Mouse (Mus musculus): Measurements from ENCODE around the gene D1Pas1. TPM values are rescaled to one million over a fixed set of nuclear protein-coding genes. Genes with fewer than 3 reads are reported as not detected.

The D1Pas1 gene
- polyA plus RNA-seq (2015; fragmentation: Nextera tagmentation; extraction: Ambion mirVana) = not detected in 2 replicates

DNA sequence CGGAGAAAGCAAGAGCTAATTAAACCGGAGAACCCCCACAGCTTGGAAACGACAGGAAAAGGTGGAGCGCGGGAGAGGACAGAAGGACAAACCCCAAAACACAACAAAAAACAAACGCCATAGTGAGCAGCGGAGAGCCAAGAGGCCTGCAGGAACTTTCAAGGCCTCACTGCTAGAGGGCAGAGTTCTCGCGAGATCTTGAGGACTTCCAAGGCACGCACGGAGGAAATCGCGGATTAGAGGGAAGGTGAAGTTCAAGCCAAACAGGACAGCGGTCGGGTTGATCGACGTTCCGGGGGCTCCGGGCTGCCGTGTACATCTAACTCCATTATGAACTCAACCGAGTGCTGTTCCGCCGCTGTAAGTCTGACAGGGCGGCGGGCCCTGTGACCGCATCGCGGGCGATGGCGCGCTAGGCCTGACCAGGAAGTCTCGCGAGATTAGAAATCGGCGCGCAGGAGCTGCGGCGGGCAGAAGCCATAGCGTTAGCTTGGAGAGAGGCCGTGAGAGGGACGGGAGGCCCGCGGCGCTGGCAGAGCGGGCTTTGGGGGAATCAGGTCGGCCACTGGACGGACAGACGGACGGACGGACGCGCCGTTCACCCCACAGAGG is at the start of gene D1Pas1:
Gene D1Pas1, plus strand, starts transcription at position 216 of the 612 bp plus-strand sequence.
- Histone ChIP-seq H3K4me3 (ENCODE audit: low read depth, low read length) (no peak within 1 kb of the TSS), H3K9me3 (replicated peaks; ENCODE audit: control insufficient read depth, low read length) (peaks cover 18% of the 10 kb centered on the region), H3K27me3 (ENCODE audit: control insufficient read depth, insufficient read depth, low read depth, low read length) (no peaks in the 10 kb centered on the region), H3K4me1 (ENCODE audit: control insufficient read depth, low read depth, low read length) (no peaks in the 10 kb centered on the region), H3K27ac (ENCODE audit: low read length) (no peak within 1 kb of the TSS), H3K36me3 (ENCODE audit: control insufficient read depth, insufficient read depth) (no peaks in the 10 kb centered on the region), H3K4me2 (ENCODE audit: low read depth, low read length) (no peak within 1 kb of the TSS), H3K9ac (ENCODE audit: low read depth, low read length) (no peak within 1 kb of the TSS)
- no peak for ATAC-seq (ENCODE audit: low read depth)
- 76% methylated on average over 53 of the region's 53 CpGs for WGBS (ENCODE audit: insufficient replicate concordance)

DNA sequence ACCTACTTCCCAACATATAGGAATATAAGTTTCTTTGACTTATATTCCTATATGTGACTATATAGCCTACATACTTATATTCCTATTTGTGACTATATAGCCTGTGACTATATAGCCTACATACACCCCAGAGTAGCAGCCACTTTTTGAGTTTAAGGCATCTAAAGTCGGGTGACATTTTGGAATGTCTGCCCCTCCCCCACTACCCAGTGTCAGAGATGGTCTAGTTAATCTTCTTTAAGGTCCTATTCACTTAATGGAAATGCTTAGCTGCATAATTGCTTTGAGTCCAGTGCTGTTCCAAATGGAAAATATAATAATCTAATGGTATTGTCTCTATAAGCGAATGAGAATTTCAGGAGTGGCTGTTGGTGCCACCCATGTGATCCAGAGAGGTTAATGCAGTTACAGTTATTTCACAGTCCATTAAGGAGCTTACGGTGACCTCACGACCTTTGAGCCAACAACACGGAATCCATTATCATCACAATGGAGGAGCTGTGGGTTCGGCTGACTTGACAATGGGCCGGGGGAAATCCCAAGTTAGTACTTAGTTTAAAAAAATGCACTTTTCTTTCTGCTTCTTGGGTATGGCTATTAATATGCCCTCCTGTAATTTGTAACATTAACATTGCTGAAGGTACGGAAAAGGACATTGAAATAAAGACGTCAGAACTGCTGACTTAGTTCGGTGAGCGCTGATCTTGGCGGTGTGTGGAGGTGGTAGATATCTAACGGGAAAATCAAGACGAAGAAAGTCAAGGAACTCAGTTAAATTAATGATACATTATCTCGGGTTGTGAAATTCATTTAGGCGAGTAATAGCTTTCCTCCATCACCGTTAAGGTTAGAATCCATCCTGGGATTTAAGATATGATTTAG is 44.5 kb upstream of the D1Pas1 start:
- no peak overlapping the region for H3K27ac ChIP-seq (ENCODE audit: low read length)
- WGBS (ENCODE audit: insufficient replicate concordance) = 51% methylated on average over 17 of the region's 17 CpGs
- H3K4me2 ChIP-seq (ENCODE audit: low read depth, low read length) = no peak overlapping the region
- no peak overlapping the region for H3K4me3 ChIP-seq (ENCODE audit: low read depth, low read length)
- no peak overlapping the region for H3K9ac ChIP-seq (ENCODE audit: low read depth, low read length)
- no peaks in the 10 kb centered on the region for H3K36me3 ChIP-seq (ENCODE audit: control insufficient read depth, insufficient read depth)
- H3K9me3 ChIP-seq (replicated peaks; ENCODE audit: control insufficient read depth, low read length) = no peaks in the 10 kb centered on the region
- H3K27me3 ChIP-seq (ENCODE audit: control insufficient read depth, insufficient read depth, low read depth, low read length) = no peaks in the 10 kb centered on the region
- no peak for ATAC-seq (ENCODE audit: low read depth)
- no peaks in the 10 kb centered on the region for H3K4me1 ChIP-seq (ENCODE audit: control insufficient read depth, low read depth, low read length)

DNA sequence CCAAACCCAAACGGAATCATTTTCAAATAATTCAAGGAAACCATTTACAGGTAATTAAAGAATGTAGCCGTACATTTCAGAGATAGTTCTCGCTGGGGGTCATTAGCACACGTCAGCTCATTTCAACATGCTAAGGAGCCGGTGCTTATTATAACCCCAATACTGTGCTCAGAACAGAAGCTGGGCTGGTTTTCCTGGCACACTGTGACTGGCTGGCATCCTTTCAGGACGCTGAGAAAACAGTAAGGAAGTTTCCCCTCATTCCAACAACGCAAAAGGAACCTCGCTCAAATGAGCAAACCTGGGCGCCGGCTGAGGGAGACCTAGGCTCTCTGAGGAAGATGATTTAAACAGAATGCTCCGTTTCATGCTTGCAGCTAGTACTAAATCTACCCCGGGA is 43.2 kb upstream of the D1Pas1 start:
- Histone ChIP-seq H3K9ac (ENCODE audit: low read depth, low read length) (no peak overlapping the region), H3K27ac (ENCODE audit: low read length) (no peak overlapping the region), H3K9me3 (replicated peaks; ENCODE audit: control insufficient read depth, low read length) (no peaks in the 10 kb centered on the region), H3K4me2 (ENCODE audit: low read depth, low read length) (no peak overlapping the region), H3K4me3 (ENCODE audit: low read depth, low read length) (no peak overlapping the region), H3K4me1 (ENCODE audit: control insufficient read depth, low read depth, low read length) (no peaks in the 10 kb centered on the region), H3K27me3 (ENCODE audit: control insufficient read depth, insufficient read depth, low read depth, low read length) (no peaks in the 10 kb centered on the region), H3K36me3 (ENCODE audit: control insufficient read depth, insufficient read depth) (no peaks in the 10 kb centered on the region)
- WGBS (ENCODE audit: insufficient replicate concordance) = 61% methylated on average over 12 of the region's 12 CpGs
- no peak for ATAC-seq (ENCODE audit: low read depth)

DNA sequence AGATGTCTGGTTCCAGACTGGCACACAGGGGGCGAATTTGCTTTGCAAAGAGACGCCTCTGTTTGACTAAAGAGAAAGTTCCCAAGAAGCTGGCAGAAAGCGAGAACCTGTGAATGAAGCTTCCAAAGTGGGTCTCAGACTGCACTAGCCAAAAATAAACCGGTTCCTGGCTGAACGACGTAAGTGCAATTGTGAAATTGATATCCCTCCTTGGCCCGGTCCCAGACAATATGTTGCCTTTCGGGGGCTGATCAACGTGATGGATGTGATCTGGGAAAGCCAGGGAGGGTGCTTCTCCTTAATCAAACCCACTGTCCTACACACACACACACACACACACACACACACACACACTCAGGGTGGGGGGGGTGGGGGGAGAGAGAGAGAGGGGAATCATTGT is 41.8 kb upstream of the D1Pas1 start:
- Histone ChIP-seq H3K4me1 (ENCODE audit: control insufficient read depth, low read depth, low read length) (no peaks in the 10 kb centered on the region), H3K9ac (ENCODE audit: low read depth, low read length) (no peak overlapping the region), H3K4me3 (ENCODE audit: low read depth, low read length) (no peak overlapping the region), H3K27me3 (ENCODE audit: control insufficient read depth, insufficient read depth, low read depth, low read length) (no peaks in the 10 kb centered on the region), H3K27ac (ENCODE audit: low read length) (no peak overlapping the region), H3K36me3 (ENCODE audit: control insufficient read depth, insufficient read depth) (no peaks in the 10 kb centered on the region), H3K9me3 (replicated peaks; ENCODE audit: control insufficient read depth, low read length) (no peaks in the 10 kb centered on the region), H3K4me2 (ENCODE audit: low read depth, low read length) (no peak overlapping the region)
- WGBS (ENCODE audit: insufficient replicate concordance) = 55% methylated on average over 9 of the region's 9 CpGs
- ATAC-seq (ENCODE audit: low read depth) = no peak

DNA sequence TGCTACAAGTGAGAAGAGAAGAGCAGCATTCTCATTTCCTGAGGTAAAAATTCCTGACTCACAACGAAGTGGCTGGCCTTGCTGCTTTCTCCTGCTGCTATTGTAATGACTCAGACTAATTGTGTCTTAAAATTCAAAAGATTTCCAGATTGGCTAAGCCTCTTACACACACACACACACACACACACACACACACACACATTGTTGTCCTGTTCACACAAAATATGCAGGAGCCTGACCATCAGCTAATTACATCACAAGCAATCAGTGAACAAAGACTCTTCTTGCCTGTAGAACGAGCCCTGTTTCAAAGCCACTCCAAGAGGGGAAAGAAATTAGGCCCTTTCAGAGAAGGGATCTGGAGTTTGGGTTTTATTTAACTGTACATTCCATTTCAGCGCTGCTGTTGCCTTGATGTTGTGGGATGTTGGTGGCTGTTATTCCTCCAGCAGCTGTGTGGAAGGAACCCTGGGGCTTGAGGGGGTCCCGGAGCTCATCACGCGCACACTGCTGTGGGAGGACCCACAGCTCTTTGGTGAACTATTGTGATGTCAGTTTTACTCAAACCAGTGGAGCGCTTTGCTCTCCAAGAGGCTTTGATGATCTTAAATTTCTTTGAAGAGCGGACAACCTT is 40.8 kb upstream of the D1Pas1 start:
- no peak overlapping the region for H3K4me3 ChIP-seq (ENCODE audit: low read depth, low read length)
- H3K4me1 ChIP-seq (ENCODE audit: control insufficient read depth, low read depth, low read length) = no peaks in the 10 kb centered on the region
- WGBS (ENCODE audit: insufficient replicate concordance) = 64% methylated on average over 8 of the region's 8 CpGs
- H3K27me3 ChIP-seq (ENCODE audit: control insufficient read depth, insufficient read depth, low read depth, low read length) = no peaks in the 10 kb centered on the region
- no peak for ATAC-seq (ENCODE audit: low read depth)
- no peaks in the 10 kb centered on the region for H3K36me3 ChIP-seq (ENCODE audit: control insufficient read depth, insufficient read depth)
- no peak overlapping the region for H3K4me2 ChIP-seq (ENCODE audit: low read depth, low read length)
- no peak overlapping the region for H3K9ac ChIP-seq (ENCODE audit: low read depth, low read length)
- H3K9me3 ChIP-seq (replicated peaks; ENCODE audit: control insufficient read depth, low read length) = no peaks in the 10 kb centered on the region
- H3K27ac ChIP-seq (ENCODE audit: low read length) = no peak overlapping the region

DNA sequence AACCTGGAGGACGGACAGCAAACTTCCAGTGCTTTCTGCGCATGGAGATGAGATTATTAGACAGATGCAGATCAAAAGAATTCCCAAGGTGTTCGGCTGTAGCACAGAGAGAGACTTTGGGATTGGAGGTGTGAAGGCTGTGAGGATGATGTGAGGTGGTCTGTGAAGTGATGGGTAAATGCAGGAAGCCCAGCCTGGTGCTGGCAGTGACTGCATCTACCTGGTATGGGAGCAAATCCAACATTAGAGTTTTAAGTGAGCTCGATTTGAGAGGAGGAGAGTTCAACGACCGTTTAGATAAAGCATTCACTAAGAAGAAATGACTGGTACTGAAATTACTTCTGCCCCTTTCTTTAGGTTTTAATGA is 40.3 kb upstream of the D1Pas1 start:
- ATAC-seq (ENCODE audit: low read depth) = no peak
- 65% methylated on average over 6 of the region's 6 CpGs for WGBS (ENCODE audit: insufficient replicate concordance)

GRCm38 (mm10) chr1:186927494-186927893 is 39.7 kb upstream of the D1Pas1 start:
- Histone ChIP-seq H3K4me1 (ENCODE audit: control insufficient read depth, low read depth, low read length) (no peaks in the 10 kb centered on the region), H3K9me3 (replicated peaks; ENCODE audit: control insufficient read depth, low read length) (no peaks in the 10 kb centered on the region), H3K4me2 (ENCODE audit: low read depth, low read length) (no peak overlapping the region), H3K4me3 (ENCODE audit: low read depth, low read length) (no peak overlapping the region), H3K27ac (ENCODE audit: low read length) (no peak overlapping the region), H3K27me3 (ENCODE audit: control insufficient read depth, insufficient read depth, low read depth, low read length) (no peaks in the 10 kb centered on the region), H3K36me3 (ENCODE audit: control insufficient read depth, insufficient read depth) (no peaks in the 10 kb centered on the region), H3K9ac (ENCODE audit: low read depth, low read length) (no peak overlapping the region)
- 57% methylated on average over 4 of the region's 4 CpGs for WGBS (ENCODE audit: insufficient replicate concordance)
- no peak for ATAC-seq (ENCODE audit: low read depth)

More for the DNA sequence above, 40.3 kb upstream of the D1Pas1 start:
- Histone ChIP-seq H3K4me1 (ENCODE audit: control insufficient read depth, low read depth, low read length) (no peaks in the 10 kb centered on the region), H3K9ac (ENCODE audit: low read depth, low read length) (no peak overlapping the region), H3K9me3 (replicated peaks; ENCODE audit: control insufficient read depth, low read length) (no peaks in the 10 kb centered on the region), H3K4me2 (ENCODE audit: low read depth, low read length) (no peak overlapping the region), H3K27me3 (ENCODE audit: control insufficient read depth, insufficient read depth, low read depth, low read length) (no peaks in the 10 kb centered on the region), H3K27ac (ENCODE audit: low read length) (no peak overlapping the region), H3K36me3 (ENCODE audit: control insufficient read depth, insufficient read depth) (no peaks in the 10 kb centered on the region), H3K4me3 (ENCODE audit: low read depth, low read length) (no peak overlapping the region)

GRCm38 (mm10) chr1:186930160-186930887 is 36.9 kb upstream of the D1Pas1 start:
- Histone ChIP-seq H3K9me3 (replicated peaks; ENCODE audit: control insufficient read depth, low read length) (no peaks in the 10 kb centered on the region), H3K4me1 (ENCODE audit: control insufficient read depth, low read depth, low read length) (no peaks in the 10 kb centered on the region), H3K4me2 (ENCODE audit: low read depth, low read length) (no peak overlapping the region), H3K27ac (ENCODE audit: low read length) (no peak overlapping the region), H3K36me3 (ENCODE audit: control insufficient read depth, insufficient read depth) (no peaks in the 10 kb centered on the region), H3K9ac (ENCODE audit: low read depth, low read length) (no peak overlapping the region), H3K4me3 (ENCODE audit: low read depth, low read length) (no peak overlapping the region), H3K27me3 (ENCODE audit: control insufficient read depth, insufficient read depth, low read depth, low read length) (no peaks in the 10 kb centered on the region)
- 57% methylated on average over 13 of the region's 13 CpGs for WGBS (ENCODE audit: insufficient replicate concordance)
- no peak for ATAC-seq (ENCODE audit: low read depth)
